Mouse (Mus musculus) frontal cortex, postnatal 10 days (tissue): ENCODE data around the gene Hivep1.

Source experiments
- DNase-seq, 2 experiments: peaks; one replicate each; pipeline ENCODE4 v3.0.0; 2022; ENCODE audit warnings: low spot score in 2 of 2, mixed read lengths in 1 of 2

Gene Hivep1

DNA sequence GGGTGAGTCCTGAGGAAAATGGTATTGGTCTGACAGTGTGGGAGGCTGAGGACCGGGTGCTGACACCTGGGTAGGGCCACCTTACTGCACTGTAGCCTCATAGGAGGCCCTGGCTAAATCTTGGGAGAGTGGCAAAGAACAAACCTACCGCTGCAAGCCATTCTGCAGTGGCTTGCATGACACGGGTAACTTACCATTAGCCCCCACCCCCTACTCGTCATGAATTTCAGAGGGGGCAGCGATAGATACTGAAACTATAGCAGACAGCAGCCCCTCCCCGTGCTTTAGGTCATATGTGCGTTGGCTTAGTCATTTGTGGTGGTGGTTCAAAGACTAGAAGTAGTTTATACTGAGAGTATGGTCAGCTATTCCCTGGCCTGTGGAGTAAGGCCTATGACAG, 61.8 kb downstream of the Hivep1 start:
- no peak for DNase-seq

DNA sequence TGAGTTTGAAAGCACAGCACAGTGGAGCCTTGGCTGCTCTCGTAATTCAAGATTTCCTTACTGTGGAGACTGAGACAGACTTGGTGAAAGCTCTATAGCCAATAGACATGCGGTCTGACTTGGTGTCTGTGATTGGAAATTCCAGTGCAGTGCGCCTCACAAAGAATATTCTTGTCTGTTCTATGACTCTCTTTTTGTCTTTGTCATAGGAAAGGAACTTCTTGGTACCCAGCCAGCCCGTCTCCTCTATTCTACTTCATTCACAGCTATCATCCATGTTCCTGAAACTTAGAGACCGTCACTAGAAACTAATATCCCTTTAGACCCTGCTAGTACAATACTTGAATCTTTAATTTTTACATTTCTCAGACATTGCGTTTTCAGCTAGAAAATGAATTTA, 64.5 kb downstream of the Hivep1 start:
- DNase-seq = no peak

DNA sequence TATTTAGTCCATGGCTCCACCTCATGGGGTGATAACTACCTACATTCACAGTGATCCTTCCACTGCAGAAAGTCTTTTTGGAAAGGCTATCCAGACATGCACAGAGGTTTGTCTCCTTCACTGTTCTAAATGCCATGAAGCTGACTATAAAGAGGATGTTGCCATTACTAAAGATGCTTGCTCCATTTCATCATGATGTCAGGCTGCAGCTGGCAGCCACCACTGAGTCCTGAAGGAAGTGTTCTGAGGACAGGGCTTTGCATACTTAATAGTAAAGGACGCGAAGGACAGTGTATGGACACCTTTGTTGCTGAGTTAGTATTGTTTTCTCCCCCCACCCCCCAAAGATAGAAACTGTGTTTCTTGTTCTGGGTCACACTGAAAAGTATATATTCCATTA, 67.2 kb downstream of the Hivep1 start:
- no peak for DNase-seq

DNA sequence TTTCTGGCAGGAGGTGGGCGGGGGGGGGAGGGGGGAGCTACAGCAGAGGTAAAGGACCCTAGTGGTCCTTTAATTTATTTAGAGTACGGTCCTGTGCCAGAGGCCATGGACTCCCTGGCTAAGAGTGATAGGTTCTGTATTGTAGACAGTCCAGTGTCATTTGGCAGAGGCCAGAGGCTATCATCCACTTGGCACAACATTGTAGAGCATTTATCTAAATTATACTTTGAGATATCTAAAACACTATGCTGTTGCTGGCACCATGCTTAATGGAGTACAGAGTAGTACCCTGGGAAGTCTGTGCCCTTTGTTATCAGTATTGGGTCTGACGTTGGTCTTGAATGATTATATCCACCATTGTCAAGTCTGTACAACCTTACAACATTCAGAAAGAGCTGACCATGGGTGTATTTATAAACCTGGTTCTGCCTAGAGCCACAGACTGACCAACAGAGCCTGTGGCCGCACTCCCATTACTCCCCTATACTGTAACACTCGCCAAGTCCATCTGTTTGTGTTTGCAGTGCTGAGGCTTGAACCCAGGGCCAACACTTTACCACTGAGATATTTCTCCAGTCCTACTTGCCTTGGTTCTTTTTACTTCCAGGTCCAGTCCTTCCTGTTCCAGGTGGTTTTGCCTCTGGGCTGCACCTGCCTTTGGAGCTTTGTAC, 69.4 kb downstream of the Hivep1 start:
- no peak for DNase-seq

DNA sequence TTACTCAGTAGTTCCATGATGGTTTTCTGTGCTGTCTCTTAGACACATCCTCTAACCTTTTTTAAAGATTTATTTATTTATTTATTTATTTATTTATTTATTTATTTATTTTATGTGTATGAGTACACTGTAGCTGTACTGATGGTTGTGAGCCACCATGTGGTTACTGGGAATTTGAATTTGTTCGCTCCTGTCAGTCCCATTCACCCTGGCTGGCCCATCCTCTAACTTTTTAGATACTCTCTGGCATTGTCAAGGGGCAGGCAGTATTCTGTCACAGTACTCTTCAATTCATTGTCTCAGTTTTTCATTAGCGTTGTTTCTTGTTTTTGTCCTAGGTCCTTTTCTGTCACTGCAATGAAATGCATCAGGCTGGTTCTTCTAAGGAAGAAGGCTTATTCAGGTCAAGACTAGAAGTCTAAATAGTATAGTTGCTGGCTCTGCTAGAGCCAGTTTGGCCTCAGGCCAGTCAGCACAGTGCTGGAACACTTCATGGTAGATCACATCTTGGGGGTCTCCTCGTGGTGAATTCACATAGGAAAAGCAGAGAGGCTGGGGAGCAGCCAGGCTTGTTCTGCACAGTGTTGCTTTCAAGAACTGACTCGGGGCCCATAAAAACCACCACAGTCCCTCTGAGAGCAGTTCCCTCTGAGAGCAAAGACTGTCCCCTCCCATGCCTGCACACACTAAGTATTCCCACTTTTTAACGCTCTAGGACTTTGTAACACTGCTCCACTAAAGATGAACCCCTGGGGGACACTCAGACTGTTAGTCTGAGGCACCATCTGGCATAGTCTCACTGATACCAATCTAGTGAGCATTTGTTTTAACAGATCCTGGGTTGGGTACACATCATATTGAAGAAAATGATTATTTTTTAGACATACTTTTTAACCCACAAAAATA, 70.2 kb downstream of the Hivep1 start:
- no peak for DNase-seq

DNA sequence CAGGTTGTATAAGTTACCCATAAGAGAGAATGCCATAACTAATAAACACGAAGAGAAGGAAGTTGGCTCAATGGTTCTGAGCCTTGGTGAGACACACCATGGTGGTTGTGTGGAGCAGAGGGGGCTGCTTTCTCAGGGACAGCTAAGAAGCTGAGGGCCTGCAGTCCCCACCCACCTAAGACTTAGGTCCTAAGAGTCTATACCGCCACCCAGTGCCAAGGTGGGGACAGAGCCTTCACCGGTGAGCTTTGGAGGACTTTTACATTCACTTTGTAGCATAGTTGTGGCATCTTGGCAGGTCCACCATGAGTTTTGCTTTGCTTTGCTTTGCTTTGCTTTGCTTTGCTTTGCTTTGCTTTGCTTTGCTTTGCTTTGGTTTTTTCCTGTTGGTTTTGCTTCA, 92.8 kb downstream of the Hivep1 start:
- no peak for DNase-seq

DNA sequence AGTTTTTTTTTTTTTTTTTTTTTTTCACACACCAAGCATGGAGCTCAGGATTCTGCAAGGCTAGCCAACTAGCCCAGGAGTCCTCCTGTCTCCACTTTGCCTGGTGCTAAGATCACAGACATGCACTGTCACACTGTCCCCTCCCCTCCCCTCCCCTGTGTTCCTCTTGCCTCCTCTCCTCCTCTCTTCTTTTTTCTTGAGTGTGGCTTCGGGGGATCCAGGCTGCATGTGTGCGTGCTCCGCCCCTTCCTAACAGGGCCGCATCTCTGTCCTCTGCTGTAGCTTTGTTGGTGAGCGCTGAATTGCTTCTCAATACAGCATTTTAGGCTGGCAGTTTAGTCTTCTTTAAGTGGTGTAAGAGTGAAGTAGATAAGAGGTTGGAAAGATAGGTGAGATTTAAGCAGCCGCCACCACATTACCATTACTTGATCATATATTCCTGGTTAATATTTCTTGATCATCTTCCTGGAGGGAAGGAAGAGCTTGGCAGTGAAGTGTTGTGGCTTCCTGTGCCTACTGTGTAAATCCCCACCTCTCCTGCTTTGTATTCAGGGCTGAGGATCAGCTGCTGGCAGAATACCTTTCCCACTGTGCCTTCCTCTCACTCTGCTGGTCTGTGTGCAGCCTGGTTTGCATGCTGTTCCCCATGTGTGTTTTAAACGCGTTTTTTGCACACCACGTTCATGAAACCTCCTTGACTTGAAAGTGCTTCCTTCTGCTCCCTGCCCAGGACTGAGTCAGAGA, 97.7 kb downstream of the Hivep1 start:
- no peak for DNase-seq

DNA sequence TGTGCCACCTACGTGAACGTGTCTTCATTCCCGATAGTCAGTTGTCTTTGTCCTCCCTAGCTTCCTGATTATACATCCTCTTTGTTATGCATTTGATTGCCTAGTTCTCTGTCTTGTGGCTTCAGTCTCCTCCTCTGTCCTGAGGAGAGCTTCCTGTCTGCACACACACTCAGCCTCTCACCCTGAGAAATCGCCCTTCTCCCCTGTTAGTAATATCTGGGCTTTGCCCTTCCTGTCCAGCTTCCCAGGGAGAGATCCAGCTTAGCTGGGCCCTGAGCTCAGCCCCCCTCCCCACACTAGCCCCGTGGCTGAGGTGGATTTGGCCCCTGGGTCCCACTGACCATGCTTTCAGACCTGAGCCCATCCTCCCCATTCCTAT, 98.2 kb downstream of the Hivep1 start:
- no peak for DNase-seq

DNA sequence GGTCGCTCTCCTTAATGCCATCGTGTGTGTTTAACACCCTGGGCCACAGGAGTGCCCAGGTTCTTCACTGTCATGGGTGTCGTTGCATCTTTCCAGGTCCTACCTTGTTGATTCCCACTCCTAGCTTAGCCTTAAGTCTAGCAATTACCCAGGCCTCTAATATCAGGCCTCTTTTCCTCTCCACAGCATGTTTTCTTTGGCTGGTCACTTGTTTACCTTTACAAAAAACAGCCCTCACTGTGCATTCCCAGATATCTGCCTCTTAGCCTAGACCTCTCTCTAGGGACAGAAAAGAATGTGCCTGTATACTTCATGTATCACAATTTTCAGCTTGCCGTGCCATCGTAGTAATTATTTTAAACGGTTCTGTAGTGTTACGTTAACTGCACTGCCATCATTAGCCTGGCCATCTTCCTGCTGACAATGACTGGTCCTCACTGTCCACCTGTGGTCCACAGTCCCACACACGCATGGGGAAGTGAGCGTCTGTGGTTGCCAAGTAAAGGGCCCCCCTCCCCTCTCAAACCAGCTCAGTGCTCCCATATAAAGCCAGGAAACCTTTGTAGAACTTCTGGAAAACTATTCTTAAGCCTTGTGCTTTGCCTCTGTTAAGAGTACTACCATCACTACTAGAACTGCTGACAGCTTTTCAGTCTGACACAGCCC, 98.8 kb downstream of the Hivep1 start:
- no peak for DNase-seq

DNA sequence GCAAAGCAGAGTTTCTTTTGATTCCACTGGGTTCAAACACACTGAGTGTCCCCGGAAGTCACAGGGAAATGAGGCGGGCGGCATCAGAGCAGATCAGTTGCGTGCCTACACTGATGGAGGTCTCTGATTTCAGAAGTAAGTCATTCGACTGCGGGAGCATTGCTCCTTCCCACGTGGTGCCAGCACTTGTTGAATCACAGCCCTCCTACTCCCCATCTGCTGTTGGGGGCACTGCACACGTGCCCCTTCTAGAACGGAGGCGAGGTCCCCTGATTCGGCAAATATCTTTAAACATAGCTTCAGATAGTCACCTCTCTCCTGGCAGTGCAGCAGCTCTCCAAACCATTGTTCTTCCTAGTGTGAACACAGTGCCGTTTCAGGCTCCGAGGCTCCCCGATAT, 106.4 kb downstream of the Hivep1 start:
- DNase-seq = no peak

DNA sequence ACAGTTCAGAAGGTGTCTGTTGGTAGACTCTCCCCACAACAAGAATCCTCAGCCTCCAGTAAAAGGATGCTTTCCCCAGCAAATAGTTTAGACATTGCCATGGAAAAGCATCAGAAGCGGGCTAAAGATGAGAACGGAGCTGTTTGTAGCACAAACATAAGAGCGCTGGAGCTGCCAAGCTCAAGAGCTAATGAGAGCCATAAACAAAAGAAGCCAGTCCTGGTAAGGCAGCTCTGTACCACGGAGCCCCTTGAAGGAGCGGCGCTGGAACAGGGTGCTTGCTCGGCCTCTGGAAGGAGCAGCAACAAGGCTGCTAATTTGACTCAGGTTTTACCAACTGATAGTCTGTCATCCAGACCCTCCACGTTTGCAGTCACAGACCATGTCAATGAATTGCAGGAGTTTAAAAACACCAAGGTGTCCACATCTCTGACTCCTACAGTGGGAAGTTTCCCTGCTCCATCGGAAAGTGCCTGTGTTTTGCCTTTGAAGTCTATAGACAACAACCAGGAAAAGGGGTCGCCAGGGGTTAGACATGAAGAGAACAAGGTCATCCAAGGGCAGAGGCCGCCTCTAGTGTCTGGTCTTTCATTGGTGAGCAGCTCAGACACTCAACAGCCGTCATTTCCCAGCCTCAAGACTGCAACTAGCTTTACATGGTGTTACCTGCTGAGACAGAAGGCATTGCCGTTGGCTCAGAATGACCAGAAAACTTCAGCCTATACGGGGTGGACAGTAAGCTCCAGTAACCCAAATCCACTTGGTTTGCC, 107.8 kb downstream of the Hivep1 start:
- DNase-seq = no peak

DNA sequence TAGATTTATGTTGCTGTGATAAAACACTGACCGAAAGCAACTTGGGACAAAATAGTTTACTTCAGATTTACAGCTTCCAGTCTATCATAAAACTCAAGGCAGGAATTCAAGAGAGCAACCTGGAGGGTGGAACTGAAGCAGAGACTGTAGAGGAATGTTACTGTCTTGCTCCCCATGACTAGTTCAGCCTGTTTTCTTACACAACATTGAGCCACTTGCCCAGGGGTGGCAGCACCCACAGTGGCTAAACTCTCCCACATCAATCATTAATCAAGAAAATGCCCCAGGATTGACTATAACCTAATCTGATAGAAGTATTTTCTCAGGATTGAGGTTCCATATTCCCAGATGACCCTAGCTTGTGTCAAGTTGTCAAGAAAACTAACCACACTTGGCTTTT, 119.0 kb downstream of the Hivep1 start:
- no peak for DNase-seq

DNA sequence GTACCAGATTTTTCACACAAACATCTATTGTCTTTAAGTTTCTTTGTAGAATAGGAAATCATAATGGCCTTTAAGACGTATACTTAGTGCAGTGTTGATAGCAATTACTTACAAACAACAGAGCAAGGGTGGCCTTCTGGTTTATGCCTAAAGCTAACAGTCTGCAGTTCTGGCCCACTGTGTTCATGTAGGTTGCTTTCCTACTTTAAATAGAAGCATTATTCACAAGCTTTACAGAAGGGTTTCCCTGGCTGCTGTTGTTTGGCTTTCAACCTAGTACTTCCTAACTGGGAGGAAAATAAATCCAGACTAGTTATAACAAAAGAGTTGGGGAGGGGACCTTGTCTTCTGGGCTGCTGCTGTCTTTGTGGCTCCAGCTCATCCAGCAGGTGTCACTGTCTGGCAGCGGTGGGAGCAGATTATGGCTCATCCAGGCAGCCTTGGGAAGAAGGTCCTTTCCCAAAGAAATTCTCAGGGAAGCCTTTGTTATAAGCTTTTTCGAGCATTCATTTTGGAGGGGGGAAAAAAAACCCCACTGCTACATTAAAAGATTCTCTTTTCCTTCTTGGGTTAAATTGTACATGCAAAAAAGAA, 123.1 kb downstream of the Hivep1 start:
- DNase-seq = no peak

DNA sequence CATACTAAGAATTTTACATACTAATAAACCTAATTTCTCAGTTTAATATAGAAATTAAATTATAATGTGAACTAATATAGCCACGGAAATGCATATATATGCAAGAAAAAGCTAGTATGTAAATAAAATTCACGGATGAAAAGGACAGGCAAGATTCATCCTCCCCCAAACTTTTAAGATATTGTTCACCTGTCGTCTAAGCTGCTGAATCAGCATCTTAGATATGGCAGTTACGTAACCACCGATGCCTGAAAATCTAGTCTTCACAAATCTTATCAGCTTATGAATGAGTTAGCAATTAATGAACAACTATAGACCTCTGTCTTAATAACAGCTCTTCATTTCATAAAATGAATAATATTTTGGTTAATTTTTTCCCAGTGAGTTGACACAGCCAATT, 130.8 kb downstream of the Hivep1 start:
- DNase-seq = no peak

DNA sequence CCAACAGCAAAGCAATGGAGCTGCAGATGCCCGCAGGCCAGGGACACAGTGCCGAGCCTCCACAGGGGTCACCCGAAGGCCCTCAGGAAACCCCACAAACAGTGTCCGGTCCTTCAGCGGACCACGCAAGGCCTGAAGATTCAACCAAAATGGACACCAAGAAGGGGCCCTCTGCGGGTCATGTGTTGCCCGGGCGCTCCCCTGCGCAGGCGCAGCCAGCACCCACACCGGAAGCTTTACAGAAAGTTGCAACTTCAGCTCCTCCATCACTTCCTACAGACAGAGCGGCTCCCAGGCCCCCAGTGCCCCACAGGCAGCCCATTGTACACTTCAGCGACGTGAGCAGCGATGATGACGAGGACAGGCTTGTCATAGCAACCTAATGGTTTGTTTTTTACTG, 132.3 kb downstream of the Hivep1 start:
- DNase-seq = no peak

DNA sequence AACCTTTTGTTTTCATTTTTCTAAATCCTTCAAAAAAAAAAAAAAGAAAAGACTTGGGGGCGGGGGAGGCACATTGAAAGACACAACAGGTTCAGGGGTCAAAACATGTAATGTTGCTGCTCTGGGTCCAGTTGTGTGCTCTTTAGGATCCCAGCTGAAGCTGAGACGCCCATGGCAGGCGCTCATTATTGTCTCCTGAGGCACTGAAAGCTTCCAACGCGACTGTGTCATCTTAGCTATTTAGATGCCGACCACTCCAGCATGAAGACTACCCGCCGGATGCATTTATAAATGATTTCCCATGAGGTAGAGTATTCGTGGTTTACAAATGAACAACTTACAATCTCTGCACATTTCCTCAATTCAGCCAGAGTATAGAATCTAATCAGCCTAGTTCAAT, 141.2 kb downstream of the Hivep1 start:
- DNase-seq = no peak

DNA sequence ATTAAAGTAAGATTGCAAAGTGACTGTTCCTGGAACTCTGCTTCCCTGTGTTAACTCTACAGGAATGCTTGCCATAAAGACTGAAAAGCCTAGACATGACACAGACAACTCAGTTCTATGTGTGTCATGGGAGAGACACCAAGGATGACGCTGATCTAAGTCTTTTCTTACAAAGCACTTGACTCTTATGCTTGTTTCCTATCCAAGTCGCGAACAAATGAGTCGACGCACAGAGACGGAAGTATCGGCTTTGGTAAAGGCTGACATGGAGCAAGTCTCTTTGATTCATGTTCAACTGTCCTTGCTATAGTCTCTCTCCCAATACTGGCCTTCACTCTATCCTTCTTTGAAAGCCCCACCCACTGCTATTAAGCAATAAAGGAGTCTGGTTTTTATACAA, 143.8 kb downstream of the Hivep1 start:
- DNase-seq = no peak

DNA sequence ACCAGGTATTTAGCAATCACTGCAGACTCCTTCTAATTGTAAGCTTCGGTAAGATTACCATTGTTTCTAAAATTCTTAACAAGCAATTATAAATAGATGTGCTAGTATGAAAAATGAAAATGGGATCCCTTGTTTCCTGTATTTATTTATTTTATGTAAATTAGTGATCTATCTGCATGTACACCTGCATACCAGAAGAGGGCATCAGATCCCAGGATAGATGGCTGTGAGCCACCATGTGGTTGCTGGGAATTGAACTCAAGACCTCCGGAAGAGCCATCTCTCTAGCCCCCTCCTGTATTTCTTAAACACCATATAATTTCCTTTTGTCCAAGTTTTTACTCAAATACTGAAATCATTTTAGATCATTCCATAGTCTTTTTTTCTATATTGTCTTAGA, 145.8 kb downstream of the Hivep1 start:
- DNase-seq = no peak

DNA sequence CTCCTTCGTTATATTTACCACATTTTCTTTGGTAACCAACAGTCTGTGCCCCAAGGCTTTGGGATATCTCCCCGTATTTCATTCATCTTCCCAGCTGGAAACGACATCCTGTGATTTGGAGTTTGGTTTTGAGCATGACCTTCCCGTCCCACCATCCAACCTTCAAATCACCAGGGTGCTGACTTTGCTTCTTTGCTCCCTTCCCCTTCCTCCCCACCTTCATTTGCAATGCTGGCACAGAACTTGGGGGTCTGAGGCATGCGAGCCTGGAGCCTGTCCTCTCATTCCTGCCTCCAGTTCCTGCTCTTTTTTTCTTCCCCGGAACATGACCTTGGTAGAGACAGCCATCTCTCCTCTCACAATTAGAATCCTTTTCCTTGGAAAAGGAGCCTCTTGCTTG, 161.7 kb downstream of the Hivep1 start:
- no peak for DNase-seq

DNA sequence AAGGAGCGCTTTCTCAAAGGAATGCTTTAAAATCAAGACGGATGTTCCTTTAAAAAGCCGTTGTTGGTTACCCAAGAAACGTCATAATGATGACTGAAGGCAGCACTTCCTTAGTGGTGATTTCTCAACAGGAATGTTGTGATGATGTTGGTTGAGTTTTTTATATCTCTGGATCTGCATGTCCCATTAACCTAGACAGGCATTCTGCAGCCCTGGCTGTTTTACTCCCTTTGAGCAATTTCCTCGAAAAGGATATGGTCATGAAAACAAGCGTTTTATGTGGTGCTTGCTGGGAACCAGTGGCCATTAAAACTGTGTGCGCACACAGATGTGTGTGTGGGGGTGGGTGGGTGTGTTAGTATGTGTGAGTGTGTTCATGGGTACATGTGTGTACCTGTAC, 170.6 kb downstream of the Hivep1 start:
- DNase-seq = no peak

DNA sequence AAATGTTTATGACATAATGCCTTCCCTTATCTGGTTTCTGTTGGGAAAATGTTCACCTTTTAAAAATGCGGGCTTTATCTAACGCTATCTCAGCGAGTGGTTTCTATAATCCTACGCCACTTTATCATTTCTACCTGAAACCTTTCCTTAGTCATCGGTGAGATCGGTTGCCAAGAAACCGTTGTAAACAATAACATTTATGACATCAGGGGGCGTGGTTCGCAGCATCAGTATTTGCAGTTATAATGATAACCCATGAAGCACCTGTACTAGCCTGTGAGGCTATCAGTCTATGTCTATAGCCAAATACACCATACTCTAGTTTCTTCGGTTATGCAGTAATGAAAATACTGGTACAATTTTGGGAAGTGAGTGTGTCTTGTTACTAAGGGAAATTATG, 177.0 kb downstream of the Hivep1 start:
- DNase-seq = no peak
